Mouse (Mus musculus): ENCODE measurements around the gene Trak1. TPM values are rescaled to one million over a fixed set of nuclear protein-coding genes. Genes with fewer than 3 reads are reported as not detected.

Trak1 gene
- polyA plus RNA-seq, 1 experiment from 2014 or later = 60.6 TPM

DNA sequence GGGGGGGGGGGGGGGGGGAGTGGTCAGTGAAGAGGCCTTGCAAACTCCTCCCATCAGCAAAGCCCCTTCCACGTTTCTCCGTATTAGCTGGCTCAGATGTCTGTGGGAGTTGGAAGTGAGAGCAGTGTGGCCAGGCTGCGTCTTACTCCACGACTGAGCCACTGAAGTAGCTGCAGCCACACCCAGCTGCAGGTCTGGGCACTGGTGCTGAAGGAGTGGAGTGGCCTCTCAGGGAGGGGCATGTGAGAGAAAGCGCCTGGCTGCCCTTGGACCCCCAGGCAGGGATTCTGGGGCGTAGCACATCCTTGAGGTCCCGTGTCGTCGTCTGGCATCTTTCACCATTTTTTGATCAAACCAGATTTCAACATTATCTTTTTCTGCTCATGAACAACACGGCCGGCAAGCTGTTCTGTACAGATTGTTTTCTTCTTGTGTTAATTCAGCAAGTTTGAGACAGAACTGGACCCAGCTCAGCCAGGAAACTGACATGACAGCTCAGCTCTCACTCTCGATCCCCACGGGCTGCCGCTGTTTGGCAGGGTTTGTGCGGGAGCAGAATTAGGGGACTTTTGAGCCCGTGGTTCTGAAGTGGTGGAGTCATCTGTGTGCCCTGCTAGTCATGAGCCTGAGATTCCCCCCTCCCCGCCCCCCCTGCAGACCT is 100.9 kb downstream of the Trak1 start:
- Histone ChIP-seq H3K4me3 (ENCODE audit: low read depth, low read length) (no peak overlapping the region), H3K27me3 (ENCODE audit: control insufficient read depth, insufficient read depth, low read depth, low read length) (no peaks in the 10 kb centered on the region), H3K9ac (ENCODE audit: low read depth, low read length) (peak overlapping the region; percentile 43; the same call in 1 of the 2 replicates), H3K9me3 (replicated peaks; ENCODE audit: control insufficient read depth, low read length, poor library complexity, severe bottlenecking) (no peaks in the 10 kb centered on the region), H3K27ac (ENCODE audit: low read length) (peak overlapping the region; percentile 74), H3K4me2 (ENCODE audit: low read length) (peak overlapping the region; percentile 36), H3K4me1 (ENCODE audit: control insufficient read depth, insufficient read depth, low read length) (peaks cover 20% of the 10 kb centered on the region), H3K36me3 (ENCODE audit: control insufficient read depth, insufficient read depth, low read length) (no peaks in the 10 kb centered on the region)
- no peak for ATAC-seq
- WGBS = 64% methylated on average over 17 of the region's 17 CpGs

DNA sequence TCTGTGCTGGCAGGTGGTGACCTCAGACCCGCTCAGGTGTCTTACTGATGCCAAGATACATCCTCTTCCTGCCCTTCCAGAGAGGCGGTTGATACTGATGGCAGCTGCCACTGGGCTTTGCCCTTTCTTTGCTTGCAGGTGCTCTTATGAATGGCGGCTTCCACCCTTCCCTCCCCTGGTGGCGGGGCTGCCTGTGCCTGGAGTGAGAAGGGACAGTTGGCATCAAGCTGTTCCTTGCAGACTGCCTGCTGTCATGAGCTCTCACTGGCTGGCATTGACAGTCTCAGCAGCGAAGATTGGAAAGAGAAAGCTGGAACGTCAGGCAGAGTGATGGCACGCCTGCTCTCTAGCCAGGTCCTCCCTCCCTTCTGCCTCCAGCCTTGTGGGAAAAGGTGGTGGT is 101.5 kb downstream of the Trak1 start:
- peak overlapping the region; percentile 43; the same call in 1 of the 2 replicates for H3K9ac ChIP-seq (ENCODE audit: low read depth, low read length)

DNA sequence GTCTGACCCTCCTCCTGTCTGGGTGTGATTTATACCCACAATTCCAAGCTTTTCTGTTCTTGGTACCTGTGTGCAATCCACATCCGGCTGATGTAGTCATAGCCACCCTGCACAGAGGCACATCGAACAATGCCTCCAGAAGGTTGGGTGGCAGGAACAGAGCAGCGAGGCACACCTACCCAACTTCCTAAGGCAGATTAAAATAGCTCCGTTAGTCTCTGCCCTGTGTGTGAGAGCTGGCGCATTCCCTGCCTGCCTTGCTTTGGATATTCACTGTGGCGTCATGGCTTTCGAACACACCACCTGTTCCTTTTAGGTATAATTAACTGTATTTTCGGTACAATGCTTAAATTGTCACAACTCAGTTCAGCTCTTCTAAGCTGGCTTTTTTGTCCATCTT is 103.3 kb downstream of the Trak1 start:
- no peak overlapping the region for H3K4me2 ChIP-seq (ENCODE audit: low read length)

More for the DNA sequence above, 101.5 kb downstream of the Trak1 start:
- Histone ChIP-seq H3K36me3 (ENCODE audit: control insufficient read depth, insufficient read depth, low read length) (no peaks in the 10 kb centered on the region), H3K27ac (ENCODE audit: low read length) (peak overlapping the region; percentile 74), H3K4me3 (ENCODE audit: low read depth, low read length) (no peak overlapping the region), H3K9me3 (replicated peaks; ENCODE audit: control insufficient read depth, low read length, poor library complexity, severe bottlenecking) (no peaks in the 10 kb centered on the region), H3K4me2 (ENCODE audit: low read length) (peak overlapping the region; percentile 36), H3K27me3 (ENCODE audit: control insufficient read depth, insufficient read depth, low read depth, low read length) (no peaks in the 10 kb centered on the region), H3K4me1 (ENCODE audit: control insufficient read depth, insufficient read depth, low read length) (peaks cover 20% of the 10 kb centered on the region)
- no peak for ATAC-seq
- WGBS = 38% methylated on average over 7 of the region's 7 CpGs

DNA sequence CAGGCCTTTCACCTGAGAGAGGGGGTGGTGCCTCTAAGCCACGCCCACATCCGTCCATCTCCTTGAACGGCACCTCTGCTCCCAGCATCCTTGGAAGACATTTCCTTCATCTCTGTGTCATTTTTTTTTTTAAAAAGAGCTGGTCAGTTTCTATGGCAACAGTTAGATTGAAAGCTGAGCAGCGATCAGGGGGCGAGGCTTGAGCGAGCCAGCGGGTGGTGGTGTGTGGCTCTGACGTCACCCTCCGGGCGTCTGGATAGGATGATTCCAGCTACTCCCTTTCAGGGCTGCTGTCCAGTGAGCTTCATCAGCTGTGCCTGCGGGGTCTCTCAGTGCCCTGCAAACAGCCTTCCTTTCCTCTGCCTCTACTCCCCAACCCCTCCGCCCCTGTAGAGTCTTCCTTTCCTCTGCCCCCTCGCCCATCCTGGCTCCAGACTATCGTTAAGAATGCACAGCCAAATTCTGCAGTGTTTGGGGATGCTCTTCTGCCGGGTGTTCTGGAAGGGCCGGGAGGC is 105.9 kb downstream of the Trak1 start:
- WGBS = 8% methylated on average over 16 of the region's 16 CpGs
- no peaks in the 10 kb centered on the region for H3K9me3 ChIP-seq (replicated peaks; ENCODE audit: control insufficient read depth, low read length, poor library complexity, severe bottlenecking)
- H3K4me2 ChIP-seq (ENCODE audit: low read length) = peak overlapping the region; percentile 78
- peak overlapping the region; percentile 69 for H3K9ac ChIP-seq (ENCODE audit: low read depth, low read length)
- ATAC-seq = peak; percentile 94
- peaks cover 30% of the 10 kb centered on the region for H3K4me1 ChIP-seq (ENCODE audit: control insufficient read depth, insufficient read depth, low read length)
- H3K27ac ChIP-seq (ENCODE audit: low read length) = peak overlapping the region; percentile 92
- no peaks in the 10 kb centered on the region for H3K27me3 ChIP-seq (ENCODE audit: control insufficient read depth, insufficient read depth, low read depth, low read length)
- H3K4me3 ChIP-seq (ENCODE audit: low read depth, low read length) = peak overlapping the region; percentile 41
- 0 out of 2 replicates have a peak, but pooled peaks cover 2% of the 10 kb centered on the region for H3K36me3 ChIP-seq (ENCODE audit: control insufficient read depth, insufficient read depth, low read length)

More for the DNA sequence above, 103.3 kb downstream of the Trak1 start:
- Histone ChIP-seq H3K9me3 (replicated peaks; ENCODE audit: control insufficient read depth, low read length, poor library complexity, severe bottlenecking) (no peaks in the 10 kb centered on the region), H3K27ac (ENCODE audit: low read length) (no peak overlapping the region), H3K4me3 (ENCODE audit: low read depth, low read length) (no peak overlapping the region), H3K4me1 (ENCODE audit: control insufficient read depth, insufficient read depth, low read length) (peaks cover 35% of the 10 kb centered on the region), H3K27me3 (ENCODE audit: control insufficient read depth, insufficient read depth, low read depth, low read length) (no peaks in the 10 kb centered on the region), H3K36me3 (ENCODE audit: control insufficient read depth, insufficient read depth, low read length) (0 out of 2 replicates have a peak, but pooled peaks cover 2% of the 10 kb centered on the region), H3K9ac (ENCODE audit: low read depth, low read length) (no peak overlapping the region)
- no peak for ATAC-seq
- 88% methylated on average over 8 of the region's 8 CpGs for WGBS

DNA sequence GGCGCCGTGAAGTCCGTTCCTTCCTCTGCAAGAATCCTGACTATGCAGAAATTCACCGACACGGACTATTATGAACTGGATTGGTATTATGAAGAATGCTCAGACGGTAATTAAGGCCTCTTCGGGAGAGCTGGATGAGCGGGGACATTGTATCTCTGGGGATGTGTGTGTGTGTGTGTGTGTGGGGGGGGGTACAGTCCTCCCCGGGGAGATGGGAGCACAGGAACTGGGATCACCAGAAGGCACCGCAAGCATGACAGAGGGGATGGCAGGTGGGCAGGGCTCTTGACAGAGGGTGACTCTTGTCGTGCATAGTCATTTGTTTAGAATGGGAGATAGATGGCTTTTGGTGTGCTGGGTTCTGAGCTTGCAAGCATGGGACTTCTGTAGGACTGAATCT is 106.4 kb downstream of the Trak1 start:
- 0 out of 2 replicates have a peak, but pooled peaks cover 2% of the 10 kb centered on the region for H3K36me3 ChIP-seq (ENCODE audit: control insufficient read depth, insufficient read depth, low read length)
- H3K9ac ChIP-seq (ENCODE audit: low read depth, low read length) = peak overlapping the region; percentile 69
- peak; percentile 59 for ATAC-seq
- H3K9me3 ChIP-seq (replicated peaks; ENCODE audit: control insufficient read depth, low read length, poor library complexity, severe bottlenecking) = no peaks in the 10 kb centered on the region
- peaks cover 25% of the 10 kb centered on the region for H3K4me1 ChIP-seq (ENCODE audit: control insufficient read depth, insufficient read depth, low read length)
- H3K4me2 ChIP-seq (ENCODE audit: low read length) = peak overlapping the region; percentile 78
- WGBS = 26% methylated on average over 11 of the region's 11 CpGs
- peak overlapping the region; percentile 41 for H3K4me3 ChIP-seq (ENCODE audit: low read depth, low read length)
- H3K27me3 ChIP-seq (ENCODE audit: control insufficient read depth, insufficient read depth, low read depth, low read length) = no peaks in the 10 kb centered on the region
- peak overlapping the region; percentile 92 for H3K27ac ChIP-seq (ENCODE audit: low read length)

DNA sequence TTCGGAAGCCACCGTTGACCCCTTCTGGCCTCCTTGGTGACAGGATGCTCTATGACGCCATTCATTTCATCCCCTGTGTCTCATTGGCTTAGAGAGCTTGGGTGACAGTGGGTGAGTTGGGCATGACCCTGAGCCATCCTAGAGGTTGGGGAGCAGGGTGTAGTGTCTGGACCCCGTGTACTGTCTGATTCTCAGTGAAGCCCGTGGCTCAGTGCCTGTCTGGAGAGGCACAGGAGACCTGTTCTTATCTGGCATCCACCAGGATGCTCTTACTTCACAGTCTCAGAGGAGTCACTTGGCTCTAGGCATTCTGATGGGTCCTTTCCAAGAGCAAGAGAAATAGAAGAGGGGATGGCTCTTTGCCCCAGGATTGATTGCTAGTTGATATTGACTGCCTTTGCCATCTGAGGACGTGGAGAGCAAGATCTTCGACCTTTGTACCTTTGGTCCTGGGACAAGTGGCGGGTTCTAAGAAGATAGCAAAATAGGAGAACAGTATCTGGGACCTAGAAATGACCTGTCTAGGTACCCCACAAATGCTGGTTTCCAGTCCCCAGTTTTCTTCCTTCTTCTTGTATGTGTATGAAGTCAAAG is 107.9 kb downstream of the Trak1 start:
- no peak overlapping the region for H3K4me3 ChIP-seq (ENCODE audit: low read depth, low read length)
- 99% methylated on average over 8 of the region's 8 CpGs for WGBS
- H3K27me3 ChIP-seq (ENCODE audit: control insufficient read depth, insufficient read depth, low read depth, low read length) = no peaks in the 10 kb centered on the region
- no peak overlapping the region for H3K27ac ChIP-seq (ENCODE audit: low read length)
- H3K36me3 ChIP-seq (ENCODE audit: control insufficient read depth, insufficient read depth, low read length) = 0 out of 2 replicates have a peak, but pooled peaks cover 2% of the 10 kb centered on the region
- H3K9me3 ChIP-seq (replicated peaks; ENCODE audit: control insufficient read depth, low read length, poor library complexity, severe bottlenecking) = no peaks in the 10 kb centered on the region
- H3K4me2 ChIP-seq (ENCODE audit: low read length) = peak overlapping the region; percentile 78
- peaks cover 22% of the 10 kb centered on the region for H3K4me1 ChIP-seq (ENCODE audit: control insufficient read depth, insufficient read depth, low read length)
- no peak for ATAC-seq
- H3K9ac ChIP-seq (ENCODE audit: low read depth, low read length) = no peak overlapping the region

DNA sequence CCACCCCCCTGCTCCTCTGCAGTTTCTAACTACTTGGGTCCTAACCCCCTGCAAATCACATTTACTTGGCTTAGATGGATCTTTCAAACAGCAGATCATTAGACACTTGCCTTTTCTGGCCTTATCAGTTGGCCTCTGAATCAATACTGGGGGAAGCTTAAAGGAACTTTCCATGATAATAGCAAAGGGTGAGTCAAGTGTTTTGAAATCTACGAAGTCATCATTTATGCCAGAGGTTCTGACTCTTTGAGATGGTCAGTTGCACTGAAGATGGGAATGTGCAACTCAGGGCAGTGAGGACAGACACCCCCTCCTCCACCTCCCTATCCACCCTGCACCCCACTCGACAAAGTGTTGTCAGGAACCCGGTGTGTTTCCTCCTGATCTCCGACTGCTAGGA is 108.5 kb downstream of the Trak1 start:
- H3K4me1 ChIP-seq (ENCODE audit: control insufficient read depth, insufficient read depth, low read length) = peaks cover 22% of the 10 kb centered on the region
- 0 out of 2 replicates have a peak, but pooled peaks cover 2% of the 10 kb centered on the region for H3K36me3 ChIP-seq (ENCODE audit: control insufficient read depth, insufficient read depth, low read length)
- H3K27me3 ChIP-seq (ENCODE audit: control insufficient read depth, insufficient read depth, low read depth, low read length) = no peaks in the 10 kb centered on the region
- no peak overlapping the region for H3K4me2 ChIP-seq (ENCODE audit: low read length)
- no peak overlapping the region for H3K4me3 ChIP-seq (ENCODE audit: low read depth, low read length)
- no peak overlapping the region for H3K27ac ChIP-seq (ENCODE audit: low read length)
- ATAC-seq = no peak
- no peaks in the 10 kb centered on the region for H3K9me3 ChIP-seq (replicated peaks; ENCODE audit: control insufficient read depth, low read length, poor library complexity, severe bottlenecking)
- no peak overlapping the region for H3K9ac ChIP-seq (ENCODE audit: low read depth, low read length)
- 100% methylated on average over 4 of the region's 4 CpGs for WGBS

DNA sequence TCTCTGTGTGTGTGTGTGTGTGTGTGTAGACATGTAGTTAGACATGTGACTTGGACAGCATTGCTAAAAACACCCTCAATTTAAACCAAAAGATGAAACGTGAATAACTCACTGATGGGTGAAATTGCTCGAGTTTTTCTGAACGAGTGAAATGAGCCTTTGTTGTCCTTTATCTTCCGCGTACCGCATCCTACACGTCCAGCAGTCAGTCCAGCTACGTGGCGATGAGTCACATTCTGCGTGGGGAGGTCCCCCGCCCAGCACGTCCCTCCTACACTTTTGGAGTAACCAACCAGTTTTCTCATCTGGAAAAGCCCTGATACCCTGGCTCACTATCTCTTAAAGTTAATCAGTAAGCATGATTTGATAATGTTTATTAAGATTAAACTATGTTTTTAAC is 116.9 kb downstream of the Trak1 start:
- Histone ChIP-seq H3K4me1 (ENCODE audit: control insufficient read depth, insufficient read depth, low read length) (no peaks in the 10 kb centered on the region), H3K9me3 (replicated peaks; ENCODE audit: control insufficient read depth, low read length, poor library complexity, severe bottlenecking) (no peaks in the 10 kb centered on the region), H3K27me3 (ENCODE audit: control insufficient read depth, insufficient read depth, low read depth, low read length) (no peaks in the 10 kb centered on the region), H3K4me3 (ENCODE audit: low read depth, low read length) (no peak overlapping the region), H3K4me2 (ENCODE audit: low read length) (no peak overlapping the region), H3K9ac (ENCODE audit: low read depth, low read length) (no peak overlapping the region), H3K36me3 (ENCODE audit: control insufficient read depth, insufficient read depth, low read length) (peaks cover 9% of the 10 kb centered on the region; the same call in 1 of the 2 replicates), H3K27ac (ENCODE audit: low read length) (no peak overlapping the region)
- no peak for ATAC-seq
- WGBS = 90% methylated on average over 12 of the region's 12 CpGs

Data from midbrain, embryonic 16.5 days (tissue).